ENCODE assay signal across 8 mouse cellular contexts in the genomic region with DNA sequence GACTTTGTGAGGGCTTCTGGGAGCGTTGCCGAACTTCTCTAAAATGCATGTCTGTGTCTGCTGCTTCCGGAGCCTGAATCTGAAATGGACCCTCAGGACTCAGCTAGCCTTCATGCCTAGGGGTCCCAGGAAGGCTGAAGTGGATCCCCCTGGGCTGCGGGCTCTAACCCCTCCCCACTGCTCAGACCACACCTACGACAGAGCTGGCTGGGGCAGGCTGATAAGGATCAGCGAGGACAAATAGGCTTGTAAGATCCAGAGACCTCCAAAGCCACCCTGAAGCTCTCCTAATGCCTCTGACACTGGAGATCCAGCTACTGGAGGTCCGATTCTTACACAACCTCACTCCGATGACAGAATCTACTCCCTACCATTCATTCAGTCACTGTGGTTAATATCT. TPM values are rescaled to one million over a fixed set of nuclear protein-coding genes. Genes with fewer than 3 reads are reported as not detected.
DNase-seq lines count a peak whose midpoint lies in the region; ATAC-seq and TF ChIP-seq lines count a peak whose summit lies in the region.

No protein-coding gene starts in this region.

- 8% methylated on average over 8 of the region's 8 CpGs for WGBS in kidney, adult 2 months
- WGBS in hindbrain, embryonic 15.5 days: 14% methylated on average over 8 of the region's 8 CpGs
- WGBS in midbrain, embryonic 13.5 days: 11% methylated on average over 8 of the region's 8 CpGs
- 14% methylated on average over 8 of the region's 8 CpGs for WGBS in cerebellum, adult 2 months

- DNase-seq in kidney, adult 2 months: no peak
- DNase-seq in kidney, postnatal 10 days: no peak
- DNase-seq in layer of hippocampus, adult 9-11 months: no peak
- DNase-seq in cerebellum, adult 2 months: no peak
- no peak for DNase-seq in kidney, postnatal 14 days

- peak overlapping the region; percentile 70 for H3K27ac ChIP-seq in kidney, adult 2 months (ENCODE audit: insufficient read depth, low read depth, low read length)
- peak overlapping the region; percentile 55 for H3K27ac ChIP-seq in brown adipose tissue, adult 24 weeks (replicated peaks; ENCODE audit: low read depth, low read length)
- H3K27ac ChIP-seq in hindbrain, embryonic 15.5 days (replicated peaks): no peak overlapping the region
- H3K27ac ChIP-seq in midbrain, embryonic 13.5 days: no peak overlapping the region
- H3K27ac ChIP-seq in cerebellum, adult 2 months (ENCODE audit: insufficient read depth, low read length): no peak overlapping the region

- no peak for TF ChIP-seq CTCF in kidney, adult 2 months (conservative IDR thresholded peaks at IDR 0.05; ENCODE audit: insufficient read depth, insufficient read length, low read depth, low read length)
- no peak for TF ChIP-seq CTCF in cerebellum, adult 2 months (IDR thresholded peaks at IDR 0.05; ENCODE audit: borderline replicate concordance, insufficient read depth, low read depth, low read length)

- H3K27me3 ChIP-seq in kidney, adult 2 months (replicated peaks; ENCODE audit: control insufficient read depth, insufficient read depth, low read length): no peaks in the 10 kb centered on the region
- H3K27me3 ChIP-seq in hindbrain, embryonic 15.5 days: peaks cover 22% of the 10 kb centered on the region; the same call in 1 of the 2 replicates
- H3K27me3 ChIP-seq in midbrain, embryonic 13.5 days: peaks cover 36% of the 10 kb centered on the region
- no peaks in the 10 kb centered on the region; the same call in 1 of the 2 replicates for H3K27me3 ChIP-seq in cerebellum, adult 2 months (ENCODE audit: control insufficient read depth, insufficient read depth, low read length)

- H3K9ac ChIP-seq in hindbrain, embryonic 15.5 days: peak overlapping the region; percentile 24; the same call in 1 of the 2 replicates
- 0 out of 2 replicates have a peak overlapping the region, but pooled peaks have one; percentile 26 for H3K9ac ChIP-seq in midbrain, embryonic 13.5 days (replicated peaks)

- no peaks in the 10 kb centered on the region; the same call in 1 of the 2 replicates for H3K36me3 ChIP-seq in kidney, adult 2 months (ENCODE audit: control insufficient read depth, insufficient read depth, low read length)
- no peaks in the 10 kb centered on the region for H3K36me3 ChIP-seq in hindbrain, embryonic 15.5 days
- H3K36me3 ChIP-seq in midbrain, embryonic 13.5 days: no peaks in the 10 kb centered on the region

- no peak for ATAC-seq in hindbrain, embryonic 15.5 days (ENCODE audit: low FRiP score, low read depth)
- no peak for ATAC-seq in midbrain, embryonic 13.5 days

- H3K9me3 ChIP-seq in hindbrain, embryonic 15.5 days: no peaks in the 10 kb centered on the region
- no peaks in the 10 kb centered on the region for H3K9me3 ChIP-seq in midbrain, embryonic 13.5 days

- H3K4me2 ChIP-seq in hindbrain, embryonic 15.5 days: peak overlapping the region; percentile 78
- peak overlapping the region; percentile 71 for H3K4me2 ChIP-seq in midbrain, embryonic 13.5 days (replicated peaks)

- peak overlapping the region; percentile 43 for H3K4me3 ChIP-seq in kidney, adult 2 months (ENCODE audit: insufficient read depth, low read depth, low read length)
- H3K4me3 ChIP-seq in brown adipose tissue, adult 24 weeks (ENCODE audit: insufficient read depth, low read depth, low read length): peak overlapping the region; percentile 51
- H3K4me3 ChIP-seq in hindbrain, embryonic 15.5 days: peak overlapping the region; percentile 43
- H3K4me3 ChIP-seq in midbrain, embryonic 13.5 days (replicated peaks): peak overlapping the region; percentile 38
- no peak overlapping the region for H3K4me3 ChIP-seq in cerebellum, adult 2 months (replicated peaks; ENCODE audit: insufficient read depth, low read depth, low read length)

- no peak for TF ChIP-seq POLR2A in kidney, adult 2 months (IDR thresholded peaks at IDR 0.05; ENCODE audit: low read depth, low read length)
- TF ChIP-seq POLR2A in cerebellum, adult 2 months (IDR thresholded peaks at IDR 0.05; ENCODE audit: borderline replicate concordance, insufficient read depth, low read length): no peak

- H3K4me1 ChIP-seq in kidney, adult 2 months (ENCODE audit: control insufficient read depth, insufficient read depth, low read length): peaks cover 31% of the 10 kb centered on the region; the same call in 1 of the 2 replicates
- H3K4me1 ChIP-seq in brown adipose tissue, adult 24 weeks (ENCODE audit: control insufficient read depth, insufficient read depth, insufficient read length, low read length): peaks cover 3% of the 10 kb centered on the region; the same call in 1 of the 2 replicates
- H3K4me1 ChIP-seq in hindbrain, embryonic 15.5 days (replicated peaks): peaks cover 28% of the 10 kb centered on the region
- peaks cover 18% of the 10 kb centered on the region for H3K4me1 ChIP-seq in midbrain, embryonic 13.5 days (replicated peaks)
- H3K4me1 ChIP-seq in cerebellum, adult 2 months (ENCODE audit: control insufficient read depth, insufficient read depth, low read length): no peaks in the 10 kb centered on the region; the same call in 1 of the 2 replicates

RNA-seq across cellular contexts. Expression of gene Myl3, which starts 8.6 kb away (rescaled TPM):
- polyA plus RNA-seq in kidney, adult 2 months (2012; rRNA removed): 1.6 and 11.5 TPM in 2 replicates
- polyA plus RNA-seq in brown adipose tissue, adult 24 weeks (2012; ENCODE audit: insufficient read depth, insufficient read length, missing spikeins): 17.2 and 23.5 TPM in 2 replicates
- 0.17 TPM in 1 of 2 replicates, not detected in the other for polyA plus RNA-seq in hindbrain, embryonic 15.5 days (2015; fragmentation: Nextera tagmentation; extraction: Ambion mirVana)
- polyA plus RNA-seq in midbrain, embryonic 13.5 days (2015; fragmentation: Nextera tagmentation; extraction: Ambion mirVana): not detected in 2 replicates
- polyA plus RNA-seq in cerebellum, adult 2 months (2012; rRNA removed): 0.43 and 0.51 TPM in 2 replicates

RNA-seq across cellular contexts. Expression of gene Pth1r, which starts 13.8 kb away (rescaled TPM):
- 740 and 847 TPM in 2 replicates for polyA plus RNA-seq in kidney, adult 2 months (2012; rRNA removed)
- 23.3 and 25.4 TPM in 2 replicates for polyA plus RNA-seq in brown adipose tissue, adult 24 weeks (2012; ENCODE audit: insufficient read depth, insufficient read length, missing spikeins)
- polyA plus RNA-seq in hindbrain, embryonic 15.5 days (2015; fragmentation: Nextera tagmentation; extraction: Ambion mirVana): 11.0 and 12.0 TPM in 2 replicates
- 9.2 and 11.2 TPM in 2 replicates for polyA plus RNA-seq in midbrain, embryonic 13.5 days (2015; fragmentation: Nextera tagmentation; extraction: Ambion mirVana)
- 12.5 and 12.9 TPM in 2 replicates for polyA plus RNA-seq in cerebellum, adult 2 months (2012; rRNA removed)

Comparison
In these comparisons a context has a peak if more than half of its experiments do, and no peak if none do; other contexts are left out.
1. H3K27ac ChIP-seq: peak in kidney, adult 2 months (single experiment) and brown adipose tissue, adult 24 weeks (single experiment); none in hindbrain, embryonic 15.5 days (single experiment), midbrain, embryonic 13.5 days (single experiment) and cerebellum, adult 2 months (single experiment).
2. RNA of gene Pth1r, which starts 13.8 kb away (polyA plus RNA-seq): 740 to 847 TPM in kidney, adult 2 months; 23.3 to 25.4 TPM in brown adipose tissue, adult 24 weeks, 12.5 to 12.9 TPM in cerebellum, adult 2 months, 11.0 to 12.0 TPM in hindbrain, embryonic 15.5 days and 9.2 to 11.2 TPM in midbrain, embryonic 13.5 days; every median in the first group is over 10 times any median in the second.